Mouse (Mus musculus): ENCODE measurements at regions not wholly inside any gene's neighbourhood (a gene's known extent, or its start where the extent isn't known, plus 50 kb on each side); places are given as distances from the start of the nearest gene placed in this dataset.

GRCm38 (mm10) chr13:35326682-35327242 lies 299.9 kb upstream of the Eci2 start:
- TF ChIP-seq GATA1 (IDR thresholded peaks at IDR 0.05; ENCODE audit: low read length) (no peak), TAL1 (IDR thresholded peaks at IDR 0.05; ENCODE audit: low read length) (no peak)

Data from erythroblast, embryonic 14.5 days (primary cell).